Mouse (Mus musculus) ES-Bruce4 (cell line): ENCODE measurements around the gene Efcab5. TPM values are rescaled to one million over a fixed set of nuclear protein-coding genes. Genes with fewer than 3 reads are reported as not detected.

ENCODE experiments used
- H3K27ac ChIP-seq: 2 replicates; pipeline ENCODE4 v1.5.1; 2012; ENCODE audit warnings: low read length, inconsistent platforms; ENCODE audit not compliant: insufficient read depth
- H3K27me3 ChIP-seq: 2 replicates; pipeline ENCODE4 v1.6.1; 2012; ENCODE audit warnings: mild to moderate bottlenecking, low read length, inconsistent platforms; ENCODE audit not compliant: control insufficient read depth, poor library complexity, insufficient read depth, severe bottlenecking
- H3K36me3 ChIP-seq: 2 replicates; pipeline ENCODE4 v1.6.1; 2012; ENCODE audit warnings: inconsistent platforms, mild to moderate bottlenecking, low read length, moderate library complexity; ENCODE audit not compliant: control insufficient read depth, poor library complexity, insufficient read depth, severe bottlenecking
- H3K4me1 ChIP-seq: one replicate; pipeline ENCODE4 v1.8.1; 2011; ENCODE audit warnings: low read length; ENCODE audit not compliant: control insufficient read depth, insufficient read depth
- H3K4me3 ChIP-seq: 2 replicates; pipeline ENCODE4 v1.5.1; 2011; ENCODE audit warnings: low read depth, mild to moderate bottlenecking, low read length
- H3K9ac ChIP-seq: 2 replicates; pipeline ENCODE4 v1.6.1; 2012; ENCODE audit warnings: low read depth, mild to moderate bottlenecking, inconsistent platforms; ENCODE audit not compliant: poor library complexity, severe bottlenecking
- H3K9me3 ChIP-seq: replicated peaks from 2 replicates; pipeline ENCODE4 v1.6.1; 2012; ENCODE audit warnings: mild to moderate bottlenecking, low read length, inconsistent platforms; ENCODE audit not compliant: control insufficient read depth, poor library complexity, insufficient read depth, severe bottlenecking
- CTCF ChIP-seq: IDR thresholded peaks from one replicate; pipeline ENCODE4 v1.8.1; 2011; ENCODE audit warnings: low read depth, low read length
- EP300 ChIP-seq: IDR thresholded peaks from 2 replicates; pipeline ENCODE4 v1.6.1; 2011; ENCODE audit warnings: low read depth, low read length; ENCODE audit not compliant: insufficient read depth
- POLR2A ChIP-seq: IDR thresholded peaks from one replicate; pipeline ENCODE4 v1.8.1; 2011; ENCODE audit warnings: low read length; ENCODE audit not compliant: insufficient read depth
- polyA plus RNA-seq: library from polyadenylated mRNA; stranded (reverse); fragments of >200 nt; gene quantifications from 2 replicates; pipeline ENCODE4 v1.2.4, GENCODE M21; 2011; ENCODE audit warnings: low read depth; ENCODE audit not compliant: missing spikeins, insufficient read depth, insufficient read length

Gene Efcab5
- polyA plus RNA-seq, 1 experiment: not detected

- Histone ChIP-seq H3K27me3 (no peaks in the 10 kb centered on the region), H3K27ac (no peak overlapping the region), H3K9me3 (no peaks in the 10 kb centered on the region), H3K4me1 (no peaks in the 10 kb centered on the region), H3K36me3 (no peaks in the 10 kb centered on the region), H3K9ac (peak overlapping the region; percentile 94), H3K4me3 (peak overlapping the region; percentile 87)
- TF ChIP-seq EP300 (no peak), POLR2A (no peak), CTCF (no peak)
Measured at GRCm38 (mm10) chr11:77215483-77215882, 26.7 kb upstream of the Efcab5 start.

GRCm38 (mm10) chr11:77214755-77215154 is 26.0 kb upstream of the Efcab5 start:
- Histone ChIP-seq H3K36me3 (no peaks in the 10 kb centered on the region), H3K27me3 (no peaks in the 10 kb centered on the region), H3K4me3 (no peak overlapping the region), H3K27ac (no peak overlapping the region), H3K9me3 (no peaks in the 10 kb centered on the region), H3K9ac (no peak overlapping the region), H3K4me1 (no peaks in the 10 kb centered on the region)
- TF ChIP-seq POLR2A: no peak
- no peak for TF ChIP-seq EP300
- no peak for TF ChIP-seq CTCF

GRCm38 (mm10) chr11:77214142-77214692 is 25.4 kb upstream of the Efcab5 start:
- Histone ChIP-seq H3K4me3 (no peak overlapping the region), H3K27me3 (no peaks in the 10 kb centered on the region), H3K4me1 (no peaks in the 10 kb centered on the region), H3K27ac (no peak overlapping the region), H3K36me3 (no peaks in the 10 kb centered on the region), H3K9ac (no peak overlapping the region), H3K9me3 (no peaks in the 10 kb centered on the region)
- TF ChIP-seq EP300 (no peak), POLR2A (no peak), CTCF (no peak)

GRCm38 (mm10) chr11:77200703-77201102 is 11.9 kb upstream of the Efcab5 start:
- Histone ChIP-seq H3K36me3 (no peaks in the 10 kb centered on the region), H3K9me3 (no peaks in the 10 kb centered on the region), H3K4me3 (no peak overlapping the region), H3K9ac (no peak overlapping the region), H3K4me1 (no peaks in the 10 kb centered on the region), H3K27ac (no peak overlapping the region), H3K27me3 (no peaks in the 10 kb centered on the region)
- TF ChIP-seq EP300 (no peak), CTCF (no peak), POLR2A (no peak)

GRCm38 (mm10) chr11:77199636-77200035 is 10.9 kb upstream of the Efcab5 start:
- Histone ChIP-seq H3K4me1 (no peaks in the 10 kb centered on the region), H3K36me3 (no peaks in the 10 kb centered on the region), H3K9ac (no peak overlapping the region), H3K27ac (no peak overlapping the region), H3K27me3 (no peaks in the 10 kb centered on the region), H3K4me3 (no peak overlapping the region), H3K9me3 (no peaks in the 10 kb centered on the region)
- TF ChIP-seq CTCF (no peak), EP300 (no peak), POLR2A (no peak)

DNA sequence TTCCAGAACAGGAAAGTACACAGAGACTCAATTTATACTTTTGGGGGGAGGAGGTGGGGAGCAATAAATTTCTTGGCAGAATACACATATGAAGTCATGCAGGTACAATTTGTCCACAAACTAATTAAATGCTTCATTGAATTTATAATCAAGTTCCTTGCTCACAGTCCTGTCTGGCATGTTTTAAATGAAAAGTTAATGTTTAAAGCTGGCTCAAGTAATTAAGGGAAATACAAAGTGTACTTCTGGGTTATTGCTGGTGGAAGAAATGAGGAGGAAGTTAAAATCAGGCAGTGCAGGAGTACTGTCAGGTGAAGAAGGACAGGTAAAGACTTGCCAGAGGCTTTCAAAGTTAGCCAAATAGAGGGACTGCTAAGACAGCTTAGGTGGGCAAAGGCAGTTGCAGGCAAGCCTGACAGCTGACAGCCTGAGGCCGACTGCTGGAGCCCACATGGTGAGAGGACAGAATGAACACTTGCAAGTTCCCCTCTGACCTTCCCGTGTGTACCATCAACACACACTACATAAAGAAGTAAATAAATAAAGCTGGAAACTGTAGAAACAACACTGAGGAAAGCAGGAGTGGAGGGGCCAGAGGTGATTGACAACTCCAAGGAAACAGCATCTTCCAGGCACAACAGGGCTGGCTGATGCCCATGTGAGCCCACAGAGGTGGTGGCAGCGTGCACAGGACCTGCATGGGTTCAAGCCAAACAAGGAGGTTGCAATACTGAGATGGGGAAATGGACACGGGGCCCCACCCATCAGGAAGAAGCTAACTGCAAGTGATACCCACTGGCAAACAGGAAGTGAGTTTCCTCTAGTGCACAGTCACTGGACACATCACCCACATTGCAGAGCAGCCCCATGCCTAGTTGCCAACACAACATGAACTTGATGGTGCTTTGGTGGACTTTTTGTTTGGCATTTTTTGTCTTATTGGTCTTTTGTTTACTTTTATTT is 7.7 kb upstream of the Efcab5 start:
- Histone ChIP-seq H3K4me1 (no peaks in the 10 kb centered on the region), H3K27me3 (no peaks in the 10 kb centered on the region), H3K36me3 (no peaks in the 10 kb centered on the region), H3K9ac (no peak overlapping the region), H3K27ac (no peak overlapping the region), H3K9me3 (no peaks in the 10 kb centered on the region), H3K4me3 (no peak overlapping the region)
- TF ChIP-seq EP300 (no peak), POLR2A (no peak), CTCF (no peak)
